Mouse (Mus musculus) megakaryocyte, embryonic 14.5 days (primary cell): ENCODE measurements around the gene Atf6b. TPM values are rescaled to one million over a fixed set of nuclear protein-coding genes. Genes with fewer than 3 reads are reported as not detected.

Experiments
- H3K27me3 ChIP-seq: replicated peaks from 2 replicates; pipeline ENCODE3; 2012; ENCODE audit warnings: inconsistent platforms
- H3K36me3 ChIP-seq: replicated peaks from 2 replicates; pipeline ENCODE3; 2012; ENCODE audit warnings: low read length, inconsistent platforms, mixed read lengths
- H3K4me1 ChIP-seq: 2 replicates; pipeline ENCODE4 v1.6.1; 2012; ENCODE audit warnings: inconsistent platforms
- H3K4me3 ChIP-seq: replicated peaks from 2 replicates; pipeline ENCODE3; 2012; ENCODE audit warnings: moderate library complexity, mild to moderate bottlenecking, inconsistent platforms
- H3K9me3 ChIP-seq: 2 replicates; pipeline ENCODE4 v1.6.1; 2012; ENCODE audit warnings: inconsistent platforms
- FLI1 ChIP-seq: IDR thresholded peaks from 2 replicates; pipeline ENCODE4 v1.6.1; 2012; ENCODE audit warnings: low read length, inconsistent platforms, mixed read lengths
- GATA1 ChIP-seq: IDR thresholded peaks from 3 replicates; pipeline ENCODE4 v1.6.1; 2012; ENCODE audit warnings: mixed read lengths, low read length, inconsistent platforms, borderline replicate concordance
- polyA plus RNA-seq: library from polyadenylated mRNA; stranded (reverse); fragments of >175 nt; gene quantifications from 2 replicates; pipeline ENCODE4 v1.2.3, GENCODE M21; 2012; ENCODE audit warnings: low replicate concordance; ENCODE audit not compliant: insufficient read depth

The Atf6b gene
- polyA plus RNA-seq, 1 experiment: 192 TPM

DNA sequence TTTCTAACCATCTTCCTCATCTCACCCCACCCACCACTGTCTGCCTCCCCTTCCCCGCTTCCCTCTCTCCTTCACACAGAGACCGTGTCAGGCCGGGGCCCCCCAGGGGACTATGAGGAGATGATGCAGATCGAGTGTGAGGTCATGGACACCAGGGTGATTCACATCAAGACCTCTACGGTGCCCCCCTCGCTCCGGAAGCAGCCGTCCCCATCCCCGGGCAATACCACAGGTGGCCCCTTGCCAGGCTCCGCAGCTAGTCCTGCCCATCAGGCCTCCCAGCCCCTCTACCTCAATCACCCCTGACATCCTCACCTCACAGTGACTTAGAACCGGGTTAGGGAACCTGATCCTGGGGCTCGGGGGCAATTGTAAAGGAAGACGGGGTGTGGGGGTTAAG, 7.4 kb downstream of the Atf6b start:
- Histone ChIP-seq H3K4me3 (no peak overlapping the region), H3K9me3 (no peaks in the 10 kb centered on the region), H3K36me3 (peaks cover 69% of the 10 kb centered on the region), H3K27me3 (peaks cover 17% of the 10 kb centered on the region), H3K4me1 (peaks cover 56% of the 10 kb centered on the region)
- TF ChIP-seq GATA1: no peak

DNA sequence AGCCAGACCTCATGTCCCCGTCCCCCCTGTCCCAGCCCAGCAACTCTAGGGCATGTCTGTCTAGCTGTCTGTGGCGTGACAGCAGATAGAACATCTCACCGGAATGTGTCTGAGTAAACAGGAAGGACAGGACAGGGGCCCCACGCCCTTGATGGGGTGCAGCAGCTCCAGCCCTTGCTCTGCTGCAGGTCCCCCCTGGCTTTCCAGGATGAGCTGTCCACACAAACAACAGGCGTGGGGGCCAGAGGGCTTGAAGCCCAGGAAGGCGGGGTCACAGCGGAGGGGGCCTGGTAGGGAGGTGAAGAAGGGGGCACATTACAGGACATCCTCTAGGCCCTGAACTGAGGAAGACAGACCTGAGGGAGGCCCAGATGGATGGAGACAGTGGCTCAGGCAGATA, 8.2 kb downstream of the Atf6b start:
- no peak for TF ChIP-seq GATA1
- no peak for TF ChIP-seq FLI1
- Histone ChIP-seq H3K27me3 (peaks cover 24% of the 10 kb centered on the region), H3K36me3 (peaks cover 62% of the 10 kb centered on the region), H3K4me1 (peaks cover 62% of the 10 kb centered on the region), H3K4me3 (no peak overlapping the region), H3K9me3 (no peaks in the 10 kb centered on the region)

DNA sequence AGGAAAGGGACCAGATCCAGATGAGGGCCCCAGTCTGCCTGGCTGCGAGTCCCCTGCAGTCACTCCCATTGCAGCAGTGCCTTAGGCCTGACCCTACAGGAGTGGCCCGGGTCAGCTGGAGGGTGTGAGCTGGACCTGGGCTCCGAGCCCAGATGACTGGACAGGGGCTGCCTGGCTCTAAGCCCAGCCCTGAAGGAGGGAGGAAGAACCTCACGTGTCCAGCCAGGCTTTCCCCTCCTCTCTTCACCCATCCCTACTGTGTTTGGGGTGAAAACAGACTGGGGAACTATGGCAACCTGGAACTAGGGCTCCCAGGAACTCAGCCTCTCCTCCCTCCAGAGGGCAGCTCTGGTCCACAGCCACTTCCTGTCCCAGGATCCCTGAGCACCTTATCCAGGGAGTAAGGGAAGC, 8.6 kb downstream of the Atf6b start:
- Histone ChIP-seq H3K4me1 (peaks cover 65% of the 10 kb centered on the region), H3K4me3 (no peak overlapping the region), H3K27me3 (peaks cover 28% of the 10 kb centered on the region), H3K36me3 (peaks cover 57% of the 10 kb centered on the region), H3K9me3 (no peaks in the 10 kb centered on the region)
- TF ChIP-seq GATA1 (no peak), FLI1 (no peak)

DNA sequence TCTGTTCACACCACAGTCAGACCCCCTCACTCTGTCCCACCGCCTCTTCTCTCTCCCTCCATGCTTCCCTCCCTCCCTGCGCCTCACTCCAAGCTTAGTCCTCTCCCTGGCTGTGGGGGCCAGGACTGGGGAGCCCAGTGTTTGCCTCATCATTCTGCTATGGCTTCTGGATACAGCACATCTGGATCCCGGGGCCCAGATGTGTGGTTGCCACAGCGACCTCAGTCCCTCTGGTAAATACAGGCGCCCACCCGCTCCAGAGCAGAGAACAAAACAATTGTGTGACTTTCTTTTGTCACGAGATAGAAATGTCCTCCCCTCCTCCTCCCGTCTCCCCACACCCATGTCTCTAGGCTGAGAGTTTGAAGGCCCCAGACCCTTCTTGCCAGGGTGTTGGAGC, 9.7 kb downstream of the Atf6b start:
- H3K36me3 ChIP-seq: peaks cover 47% of the 10 kb centered on the region

DNA sequence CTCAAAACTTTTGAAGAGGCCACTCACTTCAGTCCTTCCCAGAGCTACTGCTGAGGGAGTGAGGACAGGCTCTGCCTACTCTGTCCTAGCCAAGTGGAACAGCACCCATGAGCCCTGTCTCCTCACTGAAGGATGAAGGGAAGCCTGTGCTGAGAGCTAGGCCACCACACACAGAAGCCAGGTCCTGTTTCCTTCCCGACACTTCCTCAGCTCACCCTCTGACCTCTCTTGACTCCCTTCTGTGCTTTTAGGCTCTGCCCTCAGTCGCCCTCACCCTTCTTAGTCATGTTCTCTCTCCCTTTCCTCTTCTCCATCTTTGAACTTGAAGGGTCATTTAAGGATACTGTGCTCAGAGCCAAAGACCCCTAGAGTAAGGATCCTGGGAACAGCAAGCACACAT, 10.3 kb downstream of the Atf6b start:
- TF ChIP-seq GATA1 (no peak), FLI1 (no peak)
- H3K36me3 ChIP-seq: peaks cover 41% of the 10 kb centered on the region
- peaks cover 69% of the 10 kb centered on the region for H3K4me1 ChIP-seq
- H3K4me3 ChIP-seq: no peak overlapping the region
- no peaks in the 10 kb centered on the region for H3K9me3 ChIP-seq
- peaks cover 40% of the 10 kb centered on the region for H3K27me3 ChIP-seq

More for the DNA sequence above, 9.7 kb downstream of the Atf6b start:
- TF ChIP-seq GATA1 (no peak), FLI1 (no peak)
- Histone ChIP-seq H3K9me3 (no peaks in the 10 kb centered on the region), H3K4me3 (no peak overlapping the region), H3K4me1 (peaks cover 68% of the 10 kb centered on the region), H3K27me3 (peaks cover 39% of the 10 kb centered on the region)

DNA sequence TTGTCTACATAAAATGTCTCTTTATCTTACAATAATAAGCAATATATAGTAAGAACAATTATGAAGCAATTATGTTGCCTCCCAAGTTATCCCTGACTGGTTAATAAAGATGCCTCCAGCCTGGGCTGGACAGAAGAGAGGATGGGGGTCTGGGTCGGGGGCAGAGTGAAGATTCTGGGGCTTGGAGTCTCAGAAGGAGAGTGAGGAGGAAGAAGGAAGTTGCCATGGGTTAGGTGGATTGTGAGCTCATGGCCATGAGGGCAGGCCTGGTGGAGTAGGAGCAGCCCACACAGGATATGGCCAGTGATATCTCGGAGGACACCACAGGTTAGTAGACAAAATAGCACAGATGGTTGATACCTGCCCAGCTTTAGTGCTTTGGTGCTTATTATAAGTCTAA, 11.2 kb downstream of the Atf6b start:
- no peak overlapping the region for H3K4me3 ChIP-seq
- H3K9me3 ChIP-seq: no peaks in the 10 kb centered on the region
- peaks cover 69% of the 10 kb centered on the region for H3K4me1 ChIP-seq
- H3K36me3 ChIP-seq: peaks cover 32% of the 10 kb centered on the region
- no peak for TF ChIP-seq FLI1
- TF ChIP-seq GATA1: no peak
- peaks cover 48% of the 10 kb centered on the region for H3K27me3 ChIP-seq

DNA sequence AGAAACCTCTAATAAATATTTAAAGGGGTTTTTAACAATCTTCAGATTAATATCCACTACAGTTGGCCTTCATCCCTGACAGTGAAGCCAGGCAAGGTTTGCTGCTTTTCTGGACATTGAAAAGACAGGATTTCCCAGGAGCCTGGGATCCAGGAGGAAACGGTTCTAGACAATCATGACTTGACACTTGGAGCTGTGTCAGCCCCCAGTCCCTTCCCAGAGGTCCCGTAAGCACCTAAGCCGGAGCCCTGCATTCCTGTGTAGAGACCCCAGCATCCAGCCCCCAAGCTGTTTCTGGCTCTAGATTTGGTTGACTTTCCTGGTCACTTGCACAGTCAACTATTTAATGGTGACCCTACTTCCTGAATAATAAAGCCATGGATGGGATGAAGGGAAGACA, 11.6 kb downstream of the Atf6b start:
- Histone ChIP-seq H3K36me3 (peaks cover 27% of the 10 kb centered on the region), H3K9me3 (no peaks in the 10 kb centered on the region), H3K27me3 (peaks cover 52% of the 10 kb centered on the region), H3K4me1 (peaks cover 69% of the 10 kb centered on the region), H3K4me3 (no peak overlapping the region)
- no peak for TF ChIP-seq GATA1
- no peak for TF ChIP-seq FLI1

DNA sequence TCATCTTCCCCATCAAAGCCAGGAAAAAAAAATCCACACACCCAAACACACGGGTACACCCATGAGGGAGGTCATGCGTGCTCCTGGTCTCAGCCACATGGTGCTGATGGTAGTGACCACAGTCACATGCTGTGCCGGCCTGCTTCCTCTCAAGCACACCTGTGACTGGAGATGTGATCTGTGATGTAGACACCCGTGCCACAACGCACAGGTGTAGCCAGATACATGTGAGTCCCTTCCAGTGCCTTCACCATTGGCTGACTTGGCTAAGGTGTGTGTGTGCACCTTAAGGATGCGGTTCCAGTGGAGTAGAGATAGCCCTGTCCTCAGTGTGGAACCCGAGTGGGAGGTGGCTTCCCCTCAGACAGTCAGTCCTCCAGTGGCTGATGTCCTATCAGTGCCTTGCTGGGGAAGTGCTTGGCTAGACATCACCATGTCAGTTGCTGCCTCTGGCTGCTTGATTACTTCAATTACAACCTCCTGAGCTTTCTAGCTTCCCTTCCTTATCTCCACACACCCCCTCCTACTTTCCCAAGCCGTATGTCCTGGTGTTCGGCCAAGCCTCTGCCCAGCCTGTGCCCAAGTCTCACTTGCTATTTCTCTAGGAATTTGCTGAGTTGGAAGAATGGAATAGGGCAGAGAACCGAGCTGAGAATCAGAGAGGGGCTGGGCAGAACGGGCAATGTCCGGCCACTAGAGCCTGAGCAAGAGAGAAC, 12.4 kb downstream of the Atf6b start:
- peaks cover 65% of the 10 kb centered on the region for H3K4me1 ChIP-seq
- peaks cover 20% of the 10 kb centered on the region for H3K36me3 ChIP-seq
- peak overlapping the region; percentile 50 for H3K4me3 ChIP-seq
- H3K27me3 ChIP-seq: peaks cover 56% of the 10 kb centered on the region
- no peaks in the 10 kb centered on the region for H3K9me3 ChIP-seq
- TF ChIP-seq FLI1 (no peak), GATA1 (no peak)

DNA sequence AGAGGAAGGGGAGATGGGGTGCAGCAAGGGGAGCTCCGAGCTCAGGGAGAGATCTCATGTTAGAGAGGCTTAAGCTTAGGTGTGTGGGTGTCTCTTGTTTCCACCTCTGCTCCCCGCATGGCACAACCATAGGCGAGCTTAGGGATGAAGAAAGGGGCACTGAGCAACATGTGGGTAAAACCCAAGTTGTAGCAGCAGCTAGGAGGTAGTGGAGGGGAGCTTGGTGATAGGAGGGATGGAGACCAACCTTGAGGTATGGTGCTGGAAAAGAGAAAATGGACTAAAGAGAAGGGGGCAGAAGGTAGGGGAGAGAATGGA, 12.9 kb downstream of the Atf6b start:
- Histone ChIP-seq H3K27me3 (peaks cover 60% of the 10 kb centered on the region), H3K4me1 (peaks cover 61% of the 10 kb centered on the region), H3K36me3 (peaks cover 15% of the 10 kb centered on the region), H3K4me3 (no peak overlapping the region), H3K9me3 (no peaks in the 10 kb centered on the region)
- no peak for TF ChIP-seq FLI1
- no peak for TF ChIP-seq GATA1

DNA sequence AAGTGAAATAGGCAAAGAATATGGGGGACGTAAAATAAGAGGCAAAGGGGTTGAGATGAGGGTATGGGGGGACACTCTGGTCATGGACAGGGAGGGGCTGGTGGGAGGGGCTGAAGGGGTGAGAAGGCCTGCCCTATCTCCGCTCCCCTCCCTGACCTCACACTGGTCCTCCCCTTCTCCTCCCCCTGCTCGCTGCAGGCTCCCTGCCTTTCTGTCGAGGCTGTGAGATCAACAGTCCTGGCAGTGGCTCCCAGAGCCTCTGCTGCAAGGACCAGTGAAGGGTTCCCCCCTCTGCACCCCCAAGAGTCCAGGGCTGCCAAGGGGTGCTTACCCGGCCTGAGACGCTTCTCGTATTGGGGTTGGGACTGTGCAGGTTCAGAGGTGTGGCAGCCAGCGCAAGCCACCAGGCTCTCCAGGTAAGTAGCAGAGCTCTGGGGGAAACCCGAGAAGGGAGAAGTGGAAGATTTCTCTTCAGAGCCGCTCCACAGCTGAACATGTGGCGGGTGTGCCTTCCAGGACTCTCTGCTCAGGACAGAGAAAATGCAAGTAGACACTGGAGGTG, 13.4 kb downstream of the Atf6b start:
- peaks cover 56% of the 10 kb centered on the region for H3K4me1 ChIP-seq
- H3K4me3 ChIP-seq: peak overlapping the region; percentile 54
- H3K27me3 ChIP-seq: peaks cover 65% of the 10 kb centered on the region
- H3K36me3 ChIP-seq: peaks cover 10% of the 10 kb centered on the region
- TF ChIP-seq FLI1 (no peak), GATA1 (no peak)
- no peaks in the 10 kb centered on the region for H3K9me3 ChIP-seq

DNA sequence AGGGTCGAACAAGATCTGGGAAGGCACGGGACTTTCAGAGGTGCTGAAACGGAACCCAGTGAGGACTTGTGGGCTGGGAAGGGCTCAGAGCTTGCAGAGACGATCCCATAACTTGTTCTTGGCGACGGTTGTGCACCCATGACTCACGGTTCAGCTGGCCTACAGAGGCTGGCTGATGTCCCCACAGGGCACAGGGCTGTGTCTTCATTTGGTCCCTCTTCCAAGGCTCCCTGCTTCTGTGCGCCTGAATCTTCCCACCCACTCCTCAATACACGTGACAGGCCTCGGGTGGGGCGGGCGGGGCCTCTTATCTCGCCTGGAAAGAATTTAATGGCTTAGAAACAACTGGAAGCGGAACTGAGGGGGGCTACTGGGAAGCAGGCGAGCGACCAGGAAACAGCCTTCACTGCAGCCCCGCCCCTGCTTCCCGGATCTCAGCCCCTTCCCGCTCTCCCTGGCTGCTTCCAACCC, 14.2 kb downstream of the Atf6b start:
- Histone ChIP-seq H3K9me3 (no peaks in the 10 kb centered on the region), H3K4me3 (peak overlapping the region; percentile 67), H3K27me3 (peaks cover 72% of the 10 kb centered on the region), H3K4me1 (peaks cover 48% of the 10 kb centered on the region), H3K36me3 (peaks cover 2% of the 10 kb centered on the region)
- TF ChIP-seq GATA1 (no peak), FLI1 (no peak)
